Mouse (Mus musculus): ENCODE measurements at regions not wholly inside any gene's neighbourhood (a gene's known extent, or its start where the extent isn't known, plus 50 kb on each side); places are given as distances from the start of the nearest gene placed in this dataset.

GRCm38 (mm10) chr14:99713069-99713830 lies 414.8 kb downstream of the Klf5 start:
- H3K9me3 ChIP-seq (ENCODE audit: low read length) = no peaks in the 10 kb centered on the region
- 67% methylated on average over 8 of the region's 8 CpGs for WGBS (ENCODE audit: insufficient replicate concordance)
- H3K4me2 ChIP-seq (ENCODE audit: low read depth, low read length) = no peak overlapping the region
- TF ChIP-seq EP300 (IDR thresholded peaks at IDR 0.05; ENCODE audit: low read depth) (no peak), CTCF (IDR thresholded peaks at IDR 0.05; ENCODE audit: low read depth) (no peak)
- no peak overlapping the region for H3K9ac ChIP-seq (replicated peaks)
- H3K27ac ChIP-seq (ENCODE audit: low read depth) = no peak overlapping the region
- no peaks in the 10 kb centered on the region for H3K27me3 ChIP-seq (ENCODE audit: insufficient read depth, low read length)
- H3K36me3 ChIP-seq (replicated peaks; ENCODE audit: insufficient read depth, low read length) = no peaks in the 10 kb centered on the region
- ATAC-seq = no peak
- no peaks in the 10 kb centered on the region for H3K4me1 ChIP-seq (ENCODE audit: insufficient read depth)
- H3K4me3 ChIP-seq (ENCODE audit: low read depth, low read length) = no peak overlapping the region
- DNase-seq = no peak

GRCm38 (mm10) chr14:99733474-99734199 lies 435.1 kb downstream of the Klf5 start:
- DNase-seq (no peak), ATAC-seq (no peak)
- no peak overlapping the region for H3K9ac ChIP-seq (replicated peaks)
- H3K4me1 ChIP-seq (ENCODE audit: insufficient read depth) = no peaks in the 10 kb centered on the region
- no peak overlapping the region for H3K4me3 ChIP-seq (ENCODE audit: low read depth, low read length)
- no peaks in the 10 kb centered on the region for H3K36me3 ChIP-seq (replicated peaks; ENCODE audit: insufficient read depth, low read length)
- no peaks in the 10 kb centered on the region for H3K9me3 ChIP-seq (ENCODE audit: low read length)
- 72% methylated on average over 7 of the region's 7 CpGs for WGBS (ENCODE audit: insufficient replicate concordance)
- no peak overlapping the region for H3K4me2 ChIP-seq (ENCODE audit: low read depth, low read length)
- no peak for TF ChIP-seq CTCF (IDR thresholded peaks at IDR 0.05; ENCODE audit: low read depth)
- TF ChIP-seq EP300 (IDR thresholded peaks at IDR 0.05; ENCODE audit: low read depth) = no peak
- no peaks in the 10 kb centered on the region for H3K27me3 ChIP-seq (ENCODE audit: insufficient read depth, low read length)
- no peak overlapping the region for H3K27ac ChIP-seq (ENCODE audit: low read depth)

- Histone ChIP-seq H3K9ac (replicated peaks) (no peak overlapping the region), H3K36me3 (replicated peaks; ENCODE audit: insufficient read depth, low read length) (no peaks in the 10 kb centered on the region), H3K27me3 (ENCODE audit: insufficient read depth, low read length) (no peaks in the 10 kb centered on the region), H3K4me1 (ENCODE audit: insufficient read depth) (no peaks in the 10 kb centered on the region), H3K4me2 (ENCODE audit: low read depth, low read length) (no peak overlapping the region), H3K27ac (ENCODE audit: low read depth) (no peak overlapping the region), H3K9me3 (ENCODE audit: low read length) (no peaks in the 10 kb centered on the region), H3K4me3 (ENCODE audit: low read depth, low read length) (no peak overlapping the region)
- TF ChIP-seq EP300 (IDR thresholded peaks at IDR 0.05; ENCODE audit: low read depth) (no peak), CTCF (IDR thresholded peaks at IDR 0.05; ENCODE audit: low read depth) (no peak)
- no peak for ATAC-seq
- DNase-seq = no peak
- 70% methylated on average over 7 of the region's 7 CpGs for WGBS (ENCODE audit: insufficient replicate concordance)
Observed at GRCm38 (mm10) chr14:99734200-99734567, 435.7 kb downstream of the Klf5 start.

- no peak for ATAC-seq
- Histone ChIP-seq H3K9me3 (ENCODE audit: low read length) (no peaks in the 10 kb centered on the region), H3K9ac (replicated peaks) (no peak overlapping the region), H3K36me3 (replicated peaks; ENCODE audit: insufficient read depth, low read length) (no peaks in the 10 kb centered on the region), H3K27ac (ENCODE audit: low read depth) (no peak overlapping the region), H3K4me2 (ENCODE audit: low read depth, low read length) (no peak overlapping the region), H3K4me3 (ENCODE audit: low read depth, low read length) (no peak overlapping the region), H3K27me3 (ENCODE audit: insufficient read depth, low read length) (no peaks in the 10 kb centered on the region), H3K4me1 (ENCODE audit: insufficient read depth) (no peaks in the 10 kb centered on the region)
- 78% methylated on average over 17 of the region's 17 CpGs for WGBS (ENCODE audit: insufficient replicate concordance)
- no peak for DNase-seq
- TF ChIP-seq CTCF (IDR thresholded peaks at IDR 0.05; ENCODE audit: low read depth) (no peak), EP300 (IDR thresholded peaks at IDR 0.05; ENCODE audit: low read depth) (no peak)
Observed at GRCm38 (mm10) chr14:99743625-99744297, 445.3 kb downstream of the Klf5 start.

- H3K27ac ChIP-seq (ENCODE audit: low read depth) = no peak overlapping the region
- WGBS (ENCODE audit: insufficient replicate concordance) = 58% methylated on average over 7 of the region's 7 CpGs
- H3K4me1 ChIP-seq (ENCODE audit: insufficient read depth) = no peaks in the 10 kb centered on the region
- ATAC-seq (no peak), DNase-seq (no peak)
- TF ChIP-seq CTCF (IDR thresholded peaks at IDR 0.05; ENCODE audit: low read depth) = no peak
- TF ChIP-seq EP300 (IDR thresholded peaks at IDR 0.05; ENCODE audit: low read depth) = no peak
- no peaks in the 10 kb centered on the region for H3K9me3 ChIP-seq (ENCODE audit: low read length)
- no peak overlapping the region for H3K9ac ChIP-seq (replicated peaks)
- H3K36me3 ChIP-seq (replicated peaks; ENCODE audit: insufficient read depth, low read length) = no peaks in the 10 kb centered on the region
- no peaks in the 10 kb centered on the region for H3K27me3 ChIP-seq (ENCODE audit: insufficient read depth, low read length)
- no peak overlapping the region for H3K4me2 ChIP-seq (ENCODE audit: low read depth, low read length)
- H3K4me3 ChIP-seq (ENCODE audit: low read depth, low read length) = no peak overlapping the region
Observed at GRCm38 (mm10) chr14:99745209-99745608, 446.7 kb downstream of the Klf5 start.

GRCm38 (mm10) chr14:99748166-99748565 lies 449.7 kb downstream of the Klf5 start:
- DNase-seq (no peak), ATAC-seq (no peak)
- no peak overlapping the region for H3K4me3 ChIP-seq (ENCODE audit: low read depth, low read length)
- H3K36me3 ChIP-seq (replicated peaks; ENCODE audit: insufficient read depth, low read length) = no peaks in the 10 kb centered on the region
- no peaks in the 10 kb centered on the region for H3K9me3 ChIP-seq (ENCODE audit: low read length)
- H3K4me1 ChIP-seq (ENCODE audit: insufficient read depth) = no peaks in the 10 kb centered on the region
- H3K4me2 ChIP-seq (ENCODE audit: low read depth, low read length) = no peak overlapping the region
- WGBS (ENCODE audit: insufficient replicate concordance) = 85% methylated on average over 17 of the region's 17 CpGs
- H3K27ac ChIP-seq (ENCODE audit: low read depth) = no peak overlapping the region
- TF ChIP-seq CTCF (IDR thresholded peaks at IDR 0.05; ENCODE audit: low read depth) (no peak), EP300 (IDR thresholded peaks at IDR 0.05; ENCODE audit: low read depth) (no peak)
- no peak overlapping the region for H3K9ac ChIP-seq (replicated peaks)
- no peaks in the 10 kb centered on the region for H3K27me3 ChIP-seq (ENCODE audit: insufficient read depth, low read length)

Data from liver, postnatal 0 days (tissue).